Mouse (Mus musculus): ENCODE results near the gene Wars.

The Wars gene

GRCm38 (mm10) chr12:108893715-108894431, at the start of gene Wars:
Gene Wars, minus strand, starts transcription at chr12:108894174.
- peak; percentile 88 to 90 for DNase-seq (ENCODE audit: low spot score in 2 of 2)

GRCm38 (mm10) chr12:108942203-108942923, 48.4 kb upstream of the Wars start:
- DNase-seq (ENCODE audit: low spot score in 2 of 2): no peak

DNA sequence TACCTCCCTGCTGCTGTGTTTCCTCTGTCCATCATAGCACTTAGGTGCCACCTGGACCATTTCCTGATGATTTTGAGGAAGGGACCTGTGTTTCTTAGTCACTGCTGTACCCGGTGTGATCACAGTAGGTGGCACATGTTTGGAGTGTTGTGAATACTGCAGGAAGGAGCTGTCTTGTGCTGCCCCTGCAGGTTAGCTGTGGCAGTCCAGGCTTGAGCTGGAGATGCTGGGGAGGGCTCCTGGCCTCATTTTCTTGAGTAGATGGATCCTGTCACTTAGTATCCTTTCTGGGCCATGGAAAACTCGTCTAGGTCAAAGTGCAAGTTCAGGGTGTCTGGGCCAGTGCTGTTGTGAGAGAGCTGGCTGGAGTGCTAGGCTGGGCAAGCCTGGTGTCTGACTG, 47.3 kb upstream of the Wars start:
- DNase-seq (ENCODE audit: low spot score in 2 of 2): no peak

GRCm38 (mm10) chr12:108940255-108940654, 46.3 kb upstream of the Wars start:
- peak in 1 of 2 experiments; percentile 17 for DNase-seq (ENCODE audit: low spot score in 2 of 2)

GRCm38 (mm10) chr12:108939317-108939716, 45.3 kb upstream of the Wars start:
- no peak for DNase-seq (ENCODE audit: low spot score in 2 of 2)

GRCm38 (mm10) chr12:108938844-108939243, 44.9 kb upstream of the Wars start:
- no peak for DNase-seq (ENCODE audit: low spot score in 2 of 2)

DNA sequence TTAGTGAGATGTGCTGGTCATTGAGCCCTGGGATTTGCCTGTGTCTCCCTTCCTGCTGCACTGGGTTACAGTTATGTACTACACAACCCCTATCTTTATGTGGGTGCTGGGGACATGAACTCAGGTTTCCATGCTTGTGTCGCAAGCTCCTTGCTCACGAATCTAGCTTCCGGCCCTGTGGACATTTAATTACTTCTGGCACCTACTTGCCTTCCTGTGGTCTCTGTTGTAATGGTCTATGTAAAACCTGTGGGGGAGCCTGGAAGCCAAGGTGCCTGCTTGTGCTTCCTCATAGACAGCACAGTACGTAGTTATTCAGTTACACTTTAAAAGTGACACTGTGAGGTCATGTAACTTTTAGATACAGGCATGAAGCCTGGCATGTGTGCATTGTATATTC, 43.5 kb upstream of the Wars start:
- DNase-seq (ENCODE audit: low spot score in 2 of 2): no peak

DNA sequence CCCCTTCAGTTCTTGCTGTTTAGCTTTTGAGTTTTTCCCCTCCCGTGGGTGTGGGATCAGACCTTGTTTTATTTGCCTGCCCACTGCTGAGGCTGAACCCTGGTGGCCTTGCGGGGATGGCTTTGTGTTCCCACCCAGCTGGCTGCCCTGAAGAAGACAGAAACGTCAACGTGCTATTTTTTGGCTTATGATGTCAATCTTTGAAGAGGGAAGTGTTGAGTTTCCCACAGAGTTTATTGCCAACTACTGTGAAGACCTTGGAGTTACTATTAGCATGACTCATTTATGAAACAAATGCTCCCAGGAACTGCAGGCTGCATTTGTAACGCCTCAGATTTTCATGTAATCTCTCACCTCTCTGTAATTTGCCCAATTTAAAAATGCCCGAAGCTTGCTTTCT, 42.9 kb upstream of the Wars start:
- DNase-seq (ENCODE audit: low spot score in 2 of 2): no peak

DNA sequence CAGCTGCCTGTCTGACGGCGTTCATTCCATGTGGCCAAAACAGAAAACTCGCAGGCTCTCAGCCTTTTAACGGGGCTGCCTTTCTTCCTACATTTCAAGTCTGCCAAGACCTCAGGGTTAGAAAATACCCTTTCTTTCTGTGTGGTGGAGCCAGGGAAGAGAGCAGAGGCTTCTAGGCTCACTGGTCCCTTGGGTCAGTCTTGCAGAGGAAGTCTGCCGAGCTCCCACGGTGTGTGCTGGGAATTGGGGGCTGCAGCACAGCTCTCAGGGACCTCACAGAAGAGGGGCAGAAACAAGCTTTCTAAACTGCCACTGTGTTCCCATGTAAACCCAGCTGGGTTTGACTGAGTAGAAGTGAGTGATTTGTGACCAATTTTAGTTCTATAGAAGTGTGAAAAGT, 40.3 kb upstream of the Wars start:
- no peak for DNase-seq (ENCODE audit: low spot score in 2 of 2)

- DNase-seq (ENCODE audit: low spot score in 2 of 2): no peak
Measured at GRCm38 (mm10) chr12:108932113-108932512, 38.1 kb upstream of the Wars start.

DNA sequence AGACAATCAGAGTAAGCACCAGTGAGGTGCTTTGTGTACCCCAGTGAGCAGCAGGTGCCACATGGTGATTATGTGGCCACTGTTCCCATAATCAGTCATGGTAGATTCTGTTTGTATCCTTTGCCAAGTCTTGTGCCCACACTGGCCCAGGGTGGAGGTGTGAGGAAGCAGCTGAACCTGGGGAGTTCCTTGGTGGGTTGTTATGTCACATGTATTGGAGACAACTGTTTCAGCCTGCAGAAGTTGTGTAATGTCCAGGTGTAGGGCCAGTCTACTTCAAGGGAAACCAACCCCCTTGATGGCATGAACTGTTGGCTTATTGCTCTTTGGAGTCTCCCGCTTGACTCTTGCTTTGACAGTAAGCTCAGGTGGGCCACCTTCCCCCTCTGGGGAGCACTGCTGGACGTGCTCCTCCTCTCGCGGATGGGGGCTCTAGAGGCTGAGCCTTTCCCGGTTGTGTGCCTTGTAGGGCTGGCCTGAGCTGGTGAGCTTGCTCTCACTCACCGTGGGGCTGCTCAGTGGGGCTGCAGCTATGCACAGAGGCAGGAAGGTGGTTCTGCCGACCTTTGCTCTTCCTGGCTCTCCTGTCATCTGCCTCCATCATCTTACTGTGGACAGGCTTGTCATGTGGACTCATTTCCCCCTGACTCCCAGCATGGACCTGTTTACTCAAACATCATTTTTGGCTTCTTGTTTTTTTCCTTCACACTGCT, 37.5 kb upstream of the Wars start:
- DNase-seq (ENCODE audit: low spot score in 2 of 2): no peak

DNA sequence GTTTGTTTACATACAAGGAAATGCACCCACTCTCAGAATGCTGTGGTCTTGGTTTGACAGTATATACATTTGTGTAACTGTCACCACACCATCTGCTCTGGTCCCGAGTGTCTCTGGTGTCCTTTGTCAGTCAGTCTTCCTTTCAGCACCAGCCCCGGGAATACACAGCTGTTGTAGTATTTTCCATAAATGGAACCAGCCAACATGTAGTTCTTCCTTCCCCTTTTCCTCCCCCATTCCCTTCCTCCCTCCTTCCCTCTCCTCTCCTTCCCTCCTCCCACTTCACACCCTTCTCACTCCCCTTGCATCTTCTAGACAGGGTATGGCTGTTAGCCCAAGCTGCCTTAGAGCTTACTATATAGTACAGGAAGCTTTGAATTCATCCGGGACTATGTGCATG, 35.5 kb upstream of the Wars start:
- no peak for DNase-seq (ENCODE audit: low spot score in 2 of 2)

GRCm38 (mm10) chr12:108928249-108928648, 34.3 kb upstream of the Wars start:
- DNase-seq (ENCODE audit: low spot score in 2 of 2): no peak

DNA sequence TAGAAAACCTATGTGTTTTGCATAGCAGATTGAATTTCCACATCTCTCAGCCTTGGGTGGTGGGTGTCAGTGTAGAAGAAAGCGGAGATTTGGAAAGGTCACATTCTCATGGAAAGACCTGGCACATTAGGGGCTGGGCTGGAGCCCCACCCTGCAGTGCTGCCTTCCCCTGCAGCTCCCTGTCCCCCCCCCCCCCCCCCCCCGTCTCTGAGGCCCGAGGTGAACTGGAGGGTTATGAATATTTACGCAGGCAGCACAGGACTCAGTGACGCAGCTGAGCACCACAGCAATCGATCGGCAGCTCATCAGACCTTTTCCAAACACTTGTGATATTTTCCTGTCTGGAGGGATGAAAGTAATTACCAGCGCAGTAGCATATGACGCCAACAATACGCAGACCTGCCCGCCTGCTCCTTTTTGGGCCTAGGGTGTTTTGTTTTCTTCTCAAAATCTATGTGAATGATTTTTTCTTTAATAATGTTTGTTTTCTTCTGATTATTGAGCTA, 32.7 kb upstream of the Wars start:
- DNase-seq (ENCODE audit: low spot score in 2 of 2): no peak

DNA sequence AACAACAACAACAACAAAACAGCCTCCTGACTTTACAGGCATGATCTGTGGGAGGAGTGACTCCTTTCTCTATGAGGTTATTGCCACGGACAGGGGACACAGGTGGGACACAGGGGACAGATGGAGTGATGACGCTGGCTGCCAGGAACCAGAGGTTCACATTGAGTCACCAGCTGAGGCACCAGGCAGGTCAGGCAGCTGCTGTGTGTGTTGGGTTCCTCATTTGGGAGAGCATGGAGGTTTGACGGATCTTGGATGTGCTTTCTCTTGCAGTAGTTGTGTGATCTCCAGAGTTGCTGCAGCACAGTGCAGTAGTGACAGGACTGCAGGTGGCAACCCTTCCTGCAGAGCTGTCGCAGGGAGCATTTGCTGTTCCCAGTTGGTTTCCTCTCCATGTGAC, 24.8 kb upstream of the Wars start:
- no peak for DNase-seq (ENCODE audit: low spot score in 2 of 2)

DNA sequence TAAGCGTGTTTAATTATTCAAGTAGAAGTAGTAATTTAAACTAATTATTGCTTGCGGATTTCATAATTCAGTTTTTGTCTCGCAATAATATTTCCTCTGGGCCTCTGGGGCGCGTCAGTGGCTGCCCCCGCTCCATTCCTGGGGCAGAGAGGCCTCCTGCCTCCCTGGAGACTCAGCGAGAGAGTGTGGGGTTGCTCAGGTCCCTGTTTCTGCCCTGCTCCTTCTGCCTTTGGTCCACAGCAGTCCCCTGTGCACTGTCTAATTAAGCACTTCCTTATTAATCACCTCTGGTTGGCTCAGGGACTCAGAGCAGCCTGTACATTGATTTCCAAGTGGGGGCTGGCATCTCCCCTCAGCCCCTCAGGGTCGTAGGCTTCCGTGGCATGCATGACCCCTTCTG, 23.5 kb upstream of the Wars start:
- DNase-seq (ENCODE audit: low spot score in 2 of 2): no peak

DNA sequence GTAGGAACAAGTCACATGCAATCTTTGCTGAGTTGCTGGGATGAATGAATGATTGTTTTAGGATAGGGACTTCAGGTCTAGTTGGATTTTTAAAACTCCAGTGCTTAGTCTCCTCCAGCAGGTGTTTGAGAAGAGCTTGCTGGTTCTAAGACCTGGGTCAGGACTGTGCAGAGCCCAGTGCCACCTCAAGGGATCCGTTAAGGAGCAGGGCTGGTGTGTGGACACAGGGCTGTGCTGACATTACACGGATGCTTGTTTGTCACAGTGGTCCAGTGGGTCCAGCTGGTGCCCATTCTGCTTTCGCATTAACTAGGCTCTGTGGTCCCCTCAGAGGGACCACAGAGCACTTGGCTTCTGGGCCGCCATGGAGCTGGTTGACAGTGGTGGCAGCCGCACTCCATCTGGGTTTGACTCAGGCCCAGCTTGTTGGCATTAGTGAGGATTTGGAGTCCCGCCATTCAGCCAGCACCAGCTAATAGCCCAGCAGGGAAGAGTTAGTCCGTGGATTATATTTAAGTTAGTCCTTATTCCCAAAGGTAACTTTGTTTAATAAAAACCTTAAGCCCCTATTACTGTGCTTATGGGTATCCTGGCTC, 22.6 kb upstream of the Wars start:
- no peak for DNase-seq (ENCODE audit: low spot score in 2 of 2)

GRCm38 (mm10) chr12:108915893-108916292, 21.9 kb upstream of the Wars start:
- DNase-seq (ENCODE audit: low spot score in 2 of 2): no peak

- DNase-seq (ENCODE audit: low spot score in 2 of 2): no peak
Measured at GRCm38 (mm10) chr12:108914709-108915340, 20.9 kb upstream of the Wars start.

DNA sequence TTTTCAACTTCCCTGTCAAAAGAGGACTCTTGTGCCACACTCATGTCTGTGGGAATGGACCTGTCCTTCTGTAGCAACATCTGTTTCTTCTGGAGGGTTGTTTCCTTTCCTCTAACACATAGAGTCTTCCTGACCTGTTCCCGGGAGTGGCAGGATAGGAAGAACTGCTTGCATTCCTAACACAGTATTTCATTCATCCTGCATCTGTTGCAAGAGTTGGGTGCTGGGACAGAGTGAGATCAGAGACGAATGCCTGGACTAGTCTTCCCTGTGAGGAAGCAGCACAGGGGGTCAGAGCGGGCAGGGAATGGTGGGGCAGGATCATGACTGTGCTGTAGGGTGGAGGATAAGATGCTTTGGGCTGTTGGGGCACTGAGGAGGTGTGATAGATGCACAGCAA, 20.2 kb upstream of the Wars start:
- DNase-seq (ENCODE audit: low spot score in 2 of 2): no peak

- no peak for DNase-seq (ENCODE audit: low spot score in 2 of 2)
Measured at GRCm38 (mm10) chr12:108912442-108912841, 18.5 kb upstream of the Wars start.
